Mouse (Mus musculus) liver, adult 2 months (tissue): ENCODE results near the gene Vti1a.

Experiments
- CTCF ChIP-seq: fragments of 200-500 bp; IDR thresholded peaks from 2 replicates; pipeline ENCODE4 v1.5.1; 2011; ENCODE audit warnings: low read depth, low read length, control low read depth
- POLR2A ChIP-seq: fragments of 200-500 bp; IDR thresholded peaks from 2 replicates; pipeline ENCODE4 v1.6.1; 2011; ENCODE audit warnings: low read length, control low read depth; ENCODE audit not compliant: insufficient read depth; ENCODE audit errors: extremely low read depth

GRCm38 (mm10) chr19:55559331-55559730 is 243.2 kb downstream of the Vti1a start:
- no peak for TF ChIP-seq CTCF
- TF ChIP-seq POLR2A: no peak
